ENCODE assay signal across 16 mouse cellular contexts in genomic region chr5:119837306-119837675, GRCm38 (mm10). TPM values are rescaled to one million over a fixed set of nuclear protein-coding genes. Genes with fewer than 3 reads are reported as not detected.
DNase-seq lines count a peak whose midpoint lies in the region; ATAC-seq lines count a peak whose summit lies in the region.
"Had no signal": no experiment of that assay in that cellular context is flagged by ENCODE, and none has a peak within 500 bp of the region (broad histone marks: within the 10 kb centered on the region; RNA-seq: fewer than 3 reads in every experiment).

No protein-coding gene starts in this region.

- peak overlapping the region; percentile 67 for H3K4me3 ChIP-seq in heart, embryonic 12.5 days
- no peak overlapping the region for H3K4me3 ChIP-seq in neural tube, embryonic 15.5 days (replicated peaks)
- 0 out of 2 replicates have a peak overlapping the region, but pooled peaks have one; percentile 18 for H3K4me3 ChIP-seq in embryonic facial prominence, embryonic 14.5 days (ENCODE audit: low read depth, low read length)
- peak overlapping the region; percentile 48 for H3K4me3 ChIP-seq in limb, embryonic 15.5 days
- H3K4me3 ChIP-seq in kidney, embryonic 15.5 days (replicated peaks) = no peak overlapping the region
- H3K4me3 ChIP-seq: forebrain, embryonic 13.5 days; intestine, embryonic 15.5 days; liver, embryonic 13.5 days had no signal

- 3% methylated on average over 19 of the region's 19 CpGs for WGBS in heart, embryonic 12.5 days
- whole genome bisulfite sequencing in neural tube, embryonic 15.5 days = 3% methylated on average over 19 of the region's 19 CpGs
- WGBS in embryonic facial prominence, embryonic 14.5 days = 3% methylated on average over 19 of the region's 19 CpGs
- 3% methylated on average over 19 of the region's 19 CpGs for WGBS in limb, embryonic 15.5 days
- WGBS in kidney, embryonic 15.5 days = under 1% methylated on average over 19 of the region's 19 CpGs

- H3K4me1 ChIP-seq in heart, embryonic 12.5 days (replicated peaks) = peaks cover 43% of the 10 kb centered on the region
- 0 out of 2 replicates have a peak, but pooled peaks cover 2% of the 10 kb centered on the region for H3K4me1 ChIP-seq in neural tube, embryonic 15.5 days
- H3K4me1 ChIP-seq in embryonic facial prominence, embryonic 14.5 days (ENCODE audit: control insufficient read depth, insufficient read depth, low read length) = no peaks in the 10 kb centered on the region; the same call in 1 of the 2 replicates
- H3K4me1 ChIP-seq in limb, embryonic 15.5 days = peaks cover 28% of the 10 kb centered on the region
- peaks cover 11% of the 10 kb centered on the region for H3K4me1 ChIP-seq in kidney, embryonic 15.5 days
- H3K4me1 ChIP-seq: forebrain, embryonic 13.5 days had no signal

- peaks cover 11% of the 10 kb centered on the region; the same call in 1 of the 2 replicates for H3K27me3 ChIP-seq in heart, embryonic 12.5 days (replicated peaks)
- H3K27me3 ChIP-seq in neural tube, embryonic 15.5 days (replicated peaks) = peaks cover 95% of the 10 kb centered on the region
- peaks cover 99% of the 10 kb centered on the region for H3K27me3 ChIP-seq in embryonic facial prominence, embryonic 14.5 days (replicated peaks; ENCODE audit: control insufficient read depth, insufficient read depth, low read length)
- peaks cover 80% of the 10 kb centered on the region for H3K27me3 ChIP-seq in limb, embryonic 15.5 days
- peaks cover 100% of the 10 kb centered on the region for H3K27me3 ChIP-seq in kidney, embryonic 15.5 days

- DNase-seq in heart, adult 8-10 months (ENCODE audit: low spot score) = no peak
- peak; percentile 66 for DNase-seq in neural tube, embryonic 10.5 days (ENCODE audit: extremely low spot score, low spot score)
- DNase-seq in embryonic facial prominence, embryonic 14.5 days (ENCODE audit: low spot score) = no peak
- no peak for DNase-seq in gastrocnemius, adult 8-10 months (ENCODE audit: low spot score in 2 of 2)
- DNase-seq: adrenal gland, postnatal 10 days; liver, embryonic 13.5 days had no signal

- no peak for ATAC-seq in heart, embryonic 12.5 days (ENCODE audit: insufficient number of reproducible peaks, low FRiP score)
- ATAC-seq in neural tube, embryonic 15.5 days (ENCODE audit: low FRiP score) = no peak
- ATAC-seq in embryonic facial prominence, embryonic 14.5 days (ENCODE audit: low read depth) = no peak
- no peak for ATAC-seq in limb, embryonic 15.5 days (ENCODE audit: insufficient number of reproducible peaks, low FRiP score, low TSS enrichment, low read depth)
- ATAC-seq in kidney, embryonic 15.5 days (replicated peaks; ENCODE audit: low FRiP score) = no peak
- ATAC-seq: CD4-positive, CD25-positive, alpha-beta regulatory T cell, adult 4 months; forebrain, embryonic 13.5 days; intestine, embryonic 15.5 days had no signal

- peak overlapping the region; percentile 89 for H3K4me2 ChIP-seq in heart, embryonic 12.5 days
- no peak overlapping the region for H3K4me2 ChIP-seq in neural tube, embryonic 15.5 days
- H3K4me2 ChIP-seq in embryonic facial prominence, embryonic 14.5 days (ENCODE audit: low read depth, low read length) = no peak overlapping the region
- peak overlapping the region; percentile 50 for H3K4me2 ChIP-seq in limb, embryonic 15.5 days
- H3K4me2 ChIP-seq in kidney, embryonic 15.5 days = no peak overlapping the region
- H3K4me2 ChIP-seq: forebrain, embryonic 13.5 days; intestine, embryonic 15.5 days; liver, embryonic 13.5 days had no signal

- H3K9ac ChIP-seq in heart, embryonic 12.5 days = peak overlapping the region; percentile 92
- H3K9ac ChIP-seq in neural tube, embryonic 15.5 days (replicated peaks) = no peak overlapping the region
- H3K9ac ChIP-seq in embryonic facial prominence, embryonic 14.5 days (ENCODE audit: low read depth, low read length) = no peak overlapping the region
- H3K9ac ChIP-seq in limb, embryonic 15.5 days = peak overlapping the region; percentile 44
- no peak overlapping the region for H3K9ac ChIP-seq in kidney, embryonic 15.5 days
- H3K9ac ChIP-seq: forebrain, embryonic 13.5 days; intestine, embryonic 15.5 days; liver, embryonic 13.5 days had no signal

- no peaks in the 10 kb centered on the region for H3K9me3 ChIP-seq in heart, embryonic 12.5 days (replicated peaks)
- no peaks in the 10 kb centered on the region for H3K9me3 ChIP-seq in neural tube, embryonic 15.5 days (replicated peaks)
- no peaks in the 10 kb centered on the region for H3K9me3 ChIP-seq in embryonic facial prominence, embryonic 14.5 days (ENCODE audit: control insufficient read depth, low read length)
- no peaks in the 10 kb centered on the region for H3K9me3 ChIP-seq in limb, embryonic 15.5 days
- no peaks in the 10 kb centered on the region for H3K9me3 ChIP-seq in kidney, embryonic 15.5 days (replicated peaks)
- H3K9me3 ChIP-seq: forebrain, embryonic 13.5 days; intestine, embryonic 15.5 days; liver, embryonic 13.5 days had no signal

- H3K36me3 ChIP-seq in heart, embryonic 12.5 days = peaks cover 12% of the 10 kb centered on the region; the same call in 1 of the 2 replicates
- no peaks in the 10 kb centered on the region for H3K36me3 ChIP-seq in neural tube, embryonic 15.5 days
- no peaks in the 10 kb centered on the region for H3K36me3 ChIP-seq in embryonic facial prominence, embryonic 14.5 days (ENCODE audit: control insufficient read depth, insufficient read depth, low read length)
- H3K36me3 ChIP-seq in limb, embryonic 15.5 days = no peaks in the 10 kb centered on the region
- H3K36me3 ChIP-seq in kidney, embryonic 15.5 days = no peaks in the 10 kb centered on the region
- H3K36me3 ChIP-seq: intestine, embryonic 15.5 days; liver, embryonic 13.5 days had no signal

- peak overlapping the region; percentile 95 for H3K27ac ChIP-seq in heart, embryonic 12.5 days (ENCODE audit: poor library complexity, severe bottlenecking)
- H3K27ac ChIP-seq in neural tube, embryonic 15.5 days (replicated peaks) = no peak overlapping the region
- no peak overlapping the region for H3K27ac ChIP-seq in embryonic facial prominence, embryonic 14.5 days (replicated peaks; ENCODE audit: low read depth, low read length)
- peak overlapping the region; percentile 90 for H3K27ac ChIP-seq in limb, embryonic 15.5 days
- no peak overlapping the region for H3K27ac ChIP-seq in kidney, embryonic 15.5 days
- H3K27ac ChIP-seq: forebrain, embryonic 13.5 days; intestine, embryonic 15.5 days; liver, embryonic 13.5 days had no signal

RNA-seq across cellular contexts. Expression of gene Tbx5, which starts 4.8 kb away (rescaled TPM):
- 42.6 and 45.6 TPM in 2 replicates for polyA plus RNA-seq in heart, embryonic 12.5 days (2016; fragmentation: Nextera tagmentation; extraction: Ambion mirVana)
- total RNA-seq in heart, adult 8-10 months (2022) = 10 to 100 TPM; 22.5 to 44.9 (median 33.8) TPM
- 0.10 and 0.19 TPM in 2 replicates for polyA plus RNA-seq in neural tube, embryonic 15.5 days (2015; fragmentation: Nextera tagmentation; extraction: Ambion mirVana)
- polyA plus RNA-seq in embryonic facial prominence, embryonic 14.5 days (2014; fragmentation: Nextera tagmentation; extraction: Ambion mirVana) = 0.24 and 1.5 TPM in 2 replicates
- polyA plus RNA-seq in limb, embryonic 15.5 days (2015; fragmentation: Nextera tagmentation; extraction: Ambion mirVana) = 18.1 and 21.3 TPM in 2 replicates
- polyA plus RNA-seq in kidney, embryonic 15.5 days (2015; fragmentation: Nextera tagmentation; extraction: Ambion mirVana) = 0.14 TPM in 1 of 2 replicates, not detected in the other
- total RNA-seq in gastrocnemius, adult 8-10 months (2022) = under 1 TPM in 1 of 4 experiments, not detected in 3; 0.05 TPM
- total RNA-seq: common myeloid progenitor, adult 5-6 weeks; hematopoietic stem cell, adult 5-6 weeks had no signal
- polyA plus RNA-seq: CD4-positive, CD25-positive, alpha-beta regulatory T cell, adult 4 months; spleen, adult 2 months had no signal

Comparison
In these comparisons a context has a peak if more than half of its experiments do, and no peak if none do; other contexts are left out.
1. H3K27ac ChIP-seq: peak in heart, embryonic 12.5 days (single experiment) and limb, embryonic 15.5 days (single experiment); none in neural tube, embryonic 15.5 days (single experiment), embryonic facial prominence, embryonic 14.5 days (single experiment) and kidney, embryonic 15.5 days (single experiment).
2. H3K4me2 ChIP-seq: peak in heart, embryonic 12.5 days (single experiment) and limb, embryonic 15.5 days (single experiment); none in neural tube, embryonic 15.5 days (single experiment), embryonic facial prominence, embryonic 14.5 days (single experiment) and kidney, embryonic 15.5 days (single experiment).
3. H3K4me3 ChIP-seq: peak in heart, embryonic 12.5 days (single experiment), embryonic facial prominence, embryonic 14.5 days (single experiment) and limb, embryonic 15.5 days (single experiment); none in neural tube, embryonic 15.5 days (single experiment) and kidney, embryonic 15.5 days (single experiment).
4. H3K9ac ChIP-seq: peak in heart, embryonic 12.5 days (single experiment) and limb, embryonic 15.5 days (single experiment); none in neural tube, embryonic 15.5 days (single experiment), embryonic facial prominence, embryonic 14.5 days (single experiment) and kidney, embryonic 15.5 days (single experiment).